Mouse (Mus musculus): ENCODE data around the gene Zfp804b. TPM values are rescaled to one million over a fixed set of nuclear protein-coding genes. Genes with fewer than 3 reads are reported as not detected.

The Zfp804b gene
- total RNA-seq, 4 experiments from 2014 or later: 1.0 to 1.9 (median 1.7) TPM

Other genes with a start within 250 kb of the Zfp804b start
- not detected for gene Tex47, start 40.6 kb downstream of the Zfp804b start, total RNA-seq (2022)